Mouse (Mus musculus): ENCODE measurements at regions not wholly inside any gene's neighbourhood (a gene's known extent, or its start where the extent isn't known, plus 50 kb on each side); places are given as distances from the start of the nearest gene placed in this dataset.

DNA sequence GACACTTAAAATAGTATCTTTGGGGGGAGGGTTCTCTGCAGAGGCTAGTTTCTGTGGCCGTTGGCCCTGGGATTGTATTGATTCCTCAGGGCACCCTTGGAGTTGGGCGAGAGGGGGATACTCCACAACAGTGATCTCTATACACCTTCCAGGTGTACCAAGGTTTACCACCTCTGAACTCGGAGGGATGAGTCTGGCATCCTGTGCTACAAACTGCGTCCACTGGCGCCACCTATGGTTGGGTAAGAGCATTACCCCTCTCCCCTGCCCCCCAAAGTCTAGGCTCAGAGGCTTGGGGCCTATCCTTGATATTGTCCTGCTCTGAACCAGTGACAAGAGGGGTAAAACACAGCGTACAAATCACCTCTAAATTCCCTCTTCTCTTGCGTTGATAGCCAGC lies 62.2 kb downstream of the Gm17728 start:
- DNase-seq: no peak

- no peak for DNase-seq
Observed at GRCm38 (mm10) chr17:9484566-9484965, 62.7 kb downstream of the Gm17728 start.

- no peak for DNase-seq
Observed at GRCm38 (mm10) chr17:9529340-9529739, 107.5 kb downstream of the Gm17728 start.

DNA sequence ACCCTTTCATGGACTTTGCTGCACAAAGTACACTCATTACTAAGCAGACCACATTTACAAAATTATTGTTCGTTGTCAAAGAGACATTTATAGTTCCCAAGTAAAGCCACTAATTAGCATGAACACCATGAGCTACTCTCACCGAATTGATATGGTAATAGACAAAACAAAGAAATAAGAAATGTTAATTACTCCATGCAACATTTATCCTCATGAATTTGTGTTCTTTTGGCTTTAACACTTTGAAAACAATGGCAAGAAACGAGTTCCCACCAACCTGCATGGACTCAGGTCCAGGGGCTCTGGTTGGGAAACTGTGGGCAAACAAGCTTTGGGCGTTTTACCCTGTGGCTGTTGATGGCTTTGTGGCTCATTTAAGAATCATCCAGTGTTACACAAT lies 114.2 kb downstream of the Gm17728 start:
- DNase-seq: no peak

DNA sequence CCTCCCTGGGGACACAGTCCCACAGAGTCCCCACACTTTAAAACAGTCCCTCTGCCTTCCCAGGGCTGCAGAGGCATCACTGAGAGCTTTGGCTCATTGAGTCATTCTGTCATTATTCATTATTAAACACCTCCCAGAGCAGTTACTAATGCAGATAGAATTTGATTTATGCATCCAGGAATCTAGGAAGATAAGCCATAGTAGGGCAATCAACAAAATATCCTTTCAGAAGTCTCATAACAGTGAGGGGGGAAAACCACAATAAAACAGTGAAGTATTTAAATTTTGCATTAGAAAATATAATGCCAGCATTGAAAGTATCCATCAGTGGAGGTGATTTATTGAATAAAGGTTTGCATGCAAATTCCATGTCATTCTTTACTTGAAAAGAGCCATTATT lies 116.5 kb downstream of the Gm17728 start:
- DNase-seq: no peak

GRCm38 (mm10) chr17:9540156-9540555 lies 118.3 kb downstream of the Gm17728 start:
- no peak for DNase-seq

- DNase-seq: no peak
Observed at GRCm38 (mm10) chr17:9543224-9543797, 121.5 kb downstream of the Gm17728 start.

- DNase-seq: no peak
Observed at GRCm38 (mm10) chr17:9557544-9557943, 112.0 kb downstream of the Pabpc6 start.

DNA sequence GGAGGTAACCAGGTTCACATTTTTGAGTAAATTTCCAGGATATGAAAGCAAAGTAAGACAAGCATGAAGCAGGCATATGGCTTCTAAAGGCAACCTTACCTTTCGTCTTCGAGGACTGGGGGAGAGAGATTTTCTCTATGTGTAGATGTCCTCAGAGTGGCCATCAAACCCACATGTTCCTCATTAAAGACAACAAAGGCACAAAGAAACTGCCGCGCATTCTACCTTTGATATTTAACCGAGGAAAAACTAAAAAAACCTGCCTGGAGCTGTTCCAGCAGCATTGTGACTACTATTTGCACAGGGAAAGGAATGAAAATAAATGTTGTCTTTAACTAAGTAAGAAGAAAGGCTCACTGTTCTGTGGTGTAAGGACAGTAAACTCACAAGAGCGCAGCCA lies 102.7 kb downstream of the Pabpc6 start:
- DNase-seq: no peak

- DNase-seq: peak; percentile 14
Observed at GRCm38 (mm10) chr17:9579401-9580371, 89.8 kb downstream of the Pabpc6 start.

DNA sequence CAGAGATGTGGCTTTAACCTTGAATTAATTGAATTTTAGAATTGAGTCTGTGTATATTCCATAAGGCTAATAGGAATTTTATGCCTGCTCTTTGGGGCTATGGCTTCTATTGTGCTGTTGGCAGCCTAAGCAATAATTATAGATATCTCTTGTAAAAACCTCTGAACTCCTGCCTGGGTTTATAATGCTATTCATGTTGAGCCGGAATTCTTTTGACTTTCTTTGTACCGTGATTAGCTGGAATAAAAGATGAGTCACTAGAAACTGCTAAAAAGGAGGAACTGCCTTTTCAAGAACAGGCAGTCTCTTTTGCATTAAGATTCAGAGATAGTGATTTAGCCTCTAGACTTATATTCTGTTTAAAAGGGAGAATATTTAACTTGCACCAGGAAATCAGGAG lies 71.4 kb downstream of the Pabpc6 start:
- DNase-seq: no peak

GRCm38 (mm10) chr17:9600459-9600858 lies 69.1 kb downstream of the Pabpc6 start:
- DNase-seq: no peak

Measured in right cerebral cortex, postnatal 25 days (tissue).